Mouse (Mus musculus) limb, embryonic 10.5 days (tissue): ENCODE results near the gene 6030468B19Rik. TPM values are rescaled to one million over a fixed set of nuclear protein-coding genes. Genes with fewer than 3 reads are reported as not detected.

Experiments
- polyA plus RNA-seq: library from polyadenylated mRNA; unstranded; fragments of >200 nt; fragmentation: Nextera tagmentation; extraction: Ambion mirVana; gene quantifications from 2 replicates; pipeline ENCODE4 v1.2.1, GENCODE M21; 2016

The 6030468B19Rik gene
- polyA plus RNA-seq, 1 experiment from 2014 or later, result 1.6 TPM

Other genes with a start within 250 kb of the 6030468B19Rik start
- 11.4 and 14.1 TPM in 2 replicates for gene Tnrc6c, start 143.4 kb upstream of the 6030468B19Rik start, polyA plus RNA-seq
- gene Tmc8, start 15.6 kb upstream of the 6030468B19Rik start, polyA plus RNA-seq, result 1.4 and 1.5 TPM in 2 replicates
- 25.1 and 28.2 TPM in 2 replicates for gene Tmc6, start 15.5 kb upstream of the 6030468B19Rik start, polyA plus RNA-seq
- 0.23 and 0.58 TPM in 2 replicates for gene Gm20708, start 12.0 kb downstream of the 6030468B19Rik start, polyA plus RNA-seq
- gene Syngr2, start 12.0 kb downstream of the 6030468B19Rik start, polyA plus RNA-seq, result 24.4 and 31.3 TPM in 2 replicates
- gene Afmid, start 28.3 kb downstream of the 6030468B19Rik start, polyA plus RNA-seq, result 2.4 and 3.3 TPM in 2 replicates
- 170 and 183 TPM in 2 replicates for gene Tk1, start 28.4 kb downstream of the 6030468B19Rik start, polyA plus RNA-seq
- 395 and 434 TPM in 2 replicates for gene Birc5, start 51.6 kb downstream of the 6030468B19Rik start, polyA plus RNA-seq
- not detected in 2 replicates for gene Tmem235, start 63.1 kb downstream of the 6030468B19Rik start, polyA plus RNA-seq
- 2.4 and 3.3 TPM in 2 replicates for gene Tha1, start 75.8 kb downstream of the 6030468B19Rik start, polyA plus RNA-seq
- 11.2 and 13.2 TPM in 2 replicates for gene Socs3, start 172.4 kb downstream of the 6030468B19Rik start, polyA plus RNA-seq
- gene Pgs1, start 188.6 kb downstream of the 6030468B19Rik start, polyA plus RNA-seq, result 47.1 and 47.4 TPM in 2 replicates